Mouse (Mus musculus) thymus, adult 2 months (tissue): ENCODE measurements around the gene Atad3a. TPM values are rescaled to one million over a fixed set of nuclear protein-coding genes. Genes with fewer than 3 reads are reported as not detected.

ENCODE experiments used
- DNase-seq: peaks from one replicate; pipeline ENCODE4 v3.0.0; 2021
- H3K27ac ChIP-seq: fragments of 200-500 bp; 2 replicates; pipeline ENCODE4 v1.5.1; 2012; ENCODE audit warnings: low read length, control low read depth; ENCODE audit not compliant: control insufficient read depth, insufficient read depth
- H3K27me3 ChIP-seq: fragments of 200-500 bp; 2 replicates; pipeline ENCODE4 v1.6.1; 2012; ENCODE audit warnings: mild to moderate bottlenecking, low read length, moderate library complexity, mixed read lengths; ENCODE audit not compliant: control insufficient read depth, insufficient read depth
- H3K36me3 ChIP-seq: fragments of 200-500 bp; 2 replicates; pipeline ENCODE4 v1.6.1; 2012; ENCODE audit warnings: mild to moderate bottlenecking, low read length, moderate library complexity; ENCODE audit not compliant: control insufficient read depth, insufficient read depth
- H3K4me1 ChIP-seq: fragments of 200-500 bp; replicated peaks from 2 replicates; pipeline ENCODE4 v1.6.1; 2012; ENCODE audit warnings: low read length; ENCODE audit not compliant: control insufficient read depth, insufficient read depth
- H3K4me3 ChIP-seq: fragments of 200-500 bp; 2 replicates; pipeline ENCODE4 v1.5.1; 2012; ENCODE audit warnings: mild to moderate bottlenecking, low read length, control low read depth, moderate library complexity; ENCODE audit not compliant: control insufficient read depth, insufficient read depth
- CTCF ChIP-seq: fragments of 200-500 bp; IDR thresholded peaks from 2 replicates; pipeline ENCODE4 v1.5.1; 2012; ENCODE audit warnings: mild to moderate bottlenecking, control low read depth, low read length, moderate library complexity, borderline replicate concordance; ENCODE audit not compliant: control insufficient read depth, poor library complexity, insufficient read depth; ENCODE audit errors: extremely low read depth
- POLR2A ChIP-seq: fragments of 200-500 bp; IDR thresholded peaks from 2 replicates; pipeline ENCODE4 v1.6.1; 2012; ENCODE audit warnings: mild to moderate bottlenecking, low read length, control low read depth, moderate library complexity; ENCODE audit not compliant: control insufficient read depth, poor library complexity, insufficient read depth; ENCODE audit errors: extremely low read depth
- WGBS: fragments of 180-500 bp; shearing (Covaris S2); methylation state at CpG from one replicate; pipeline ENCODE4 v1.1.7; 2018; 5-methylcytosine and 5-hydroxymethylcytosine counted together
- polyA plus RNA-seq: library from polyadenylated mRNA; depleted of rRNA; stranded (reverse); fragments of >200 nt; gene quantifications from 2 replicates; pipeline ENCODE4 v1.2.3, GENCODE M21; 2012

Atad3a gene
- polyA plus RNA-seq, 1 experiment = 87.0 TPM

GRCm38 (mm10) chr4:155739741-155740636, 20.9 kb downstream of the Atad3a start:
- TF ChIP-seq CTCF (no peak), POLR2A (no peak)
- Histone ChIP-seq H3K4me3 (no peak overlapping the region), H3K36me3 (no peaks in the 10 kb centered on the region), H3K27ac (no peak overlapping the region), H3K27me3 (no peaks in the 10 kb centered on the region), H3K4me1 (peaks cover 8% of the 10 kb centered on the region)
- WGBS = 96% methylated on average over 37 of the region's 37 CpGs
- DNase-seq = no peak

- H3K4me1 ChIP-seq = peaks cover 9% of the 10 kb centered on the region
- H3K27ac ChIP-seq = no peak overlapping the region
- TF ChIP-seq POLR2A = no peak
- no peak for TF ChIP-seq CTCF
- 95% methylated on average over 6 of the region's 6 CpGs for WGBS
- no peak for DNase-seq
- no peak overlapping the region for H3K4me3 ChIP-seq
- no peaks in the 10 kb centered on the region for H3K36me3 ChIP-seq
- H3K27me3 ChIP-seq = no peaks in the 10 kb centered on the region
Observed at GRCm38 (mm10) chr4:155739152-155739551, 21.7 kb downstream of the Atad3a start.

GRCm38 (mm10) chr4:155738262-155738661, 22.6 kb downstream of the Atad3a start:
- no peak for TF ChIP-seq CTCF
- TF ChIP-seq POLR2A = no peak
- H3K36me3 ChIP-seq = no peaks in the 10 kb centered on the region
- H3K27ac ChIP-seq = no peak overlapping the region
- H3K4me3 ChIP-seq = no peak overlapping the region
- no peak for DNase-seq
- H3K4me1 ChIP-seq = peaks cover 14% of the 10 kb centered on the region
- no peaks in the 10 kb centered on the region for H3K27me3 ChIP-seq
- WGBS = 81% methylated on average over 8 of the region's 8 CpGs

GRCm38 (mm10) chr4:155736421-155736820, 24.5 kb downstream of the Atad3a start:
- TF ChIP-seq POLR2A = no peak
- no peak for TF ChIP-seq CTCF
- WGBS = 97% methylated on average over 5 of the region's 5 CpGs
- Histone ChIP-seq H3K4me3 (no peak overlapping the region), H3K27me3 (no peaks in the 10 kb centered on the region), H3K27ac (no peak overlapping the region), H3K4me1 (peaks cover 14% of the 10 kb centered on the region), H3K36me3 (no peaks in the 10 kb centered on the region)
- DNase-seq = no peak

GRCm38 (mm10) chr4:155735788-155736187, 25.1 kb downstream of the Atad3a start:
- peaks cover 14% of the 10 kb centered on the region for H3K4me1 ChIP-seq
- H3K4me3 ChIP-seq = peak overlapping the region; percentile 89
- no peak for DNase-seq
- TF ChIP-seq POLR2A = no peak
- no peak for TF ChIP-seq CTCF
- WGBS = 64% methylated on average over 5 of the region's 5 CpGs
- H3K27ac ChIP-seq = no peak overlapping the region
- no peaks in the 10 kb centered on the region for H3K36me3 ChIP-seq
- H3K27me3 ChIP-seq = no peaks in the 10 kb centered on the region

GRCm38 (mm10) chr4:155734951-155735702, 25.8 kb downstream of the Atad3a start:
- TF ChIP-seq POLR2A = 0 out of 2 replicates have a peak, but pooled peaks have one; percentile 2
- no peak for TF ChIP-seq CTCF
- whole genome bisulfite sequencing = under 1% methylated on average over 74 of the region's 79 CpGs
- Histone ChIP-seq H3K27me3 (no peaks in the 10 kb centered on the region), H3K36me3 (no peaks in the 10 kb centered on the region), H3K27ac (no peak overlapping the region), H3K4me3 (peak overlapping the region; percentile 89), H3K4me1 (peaks cover 14% of the 10 kb centered on the region)
- DNase-seq = peak; percentile 54
